Mouse (Mus musculus): Measurements from ENCODE around the gene Reg4.

DNA sequence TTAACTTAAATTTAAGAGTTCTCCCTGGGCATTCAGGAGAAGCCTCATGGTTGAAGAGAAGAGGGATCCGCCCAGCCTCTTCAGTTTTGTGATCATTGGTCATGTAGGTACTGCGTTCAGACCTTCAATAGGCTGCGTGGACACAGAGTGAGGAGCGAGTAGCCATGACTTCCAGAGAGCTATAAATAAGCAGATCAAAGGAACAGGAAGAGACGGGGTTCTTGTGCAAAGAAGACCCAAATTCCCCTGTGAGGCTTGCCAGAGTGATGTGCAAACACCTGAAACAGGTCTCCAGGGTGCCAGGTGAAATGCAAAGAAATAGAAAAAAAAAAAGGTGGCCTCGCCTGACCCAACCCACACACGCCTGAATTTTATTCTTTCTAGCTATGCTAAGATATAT, 8.0 kb downstream of the Reg4 start:
- no peak for TF ChIP-seq POLR2A (IDR thresholded peaks at IDR 0.05; ENCODE audit: control insufficient read depth, low read depth, low read length)
- TF ChIP-seq CTCF (IDR thresholded peaks at IDR 0.05; ENCODE audit: control insufficient read depth, insufficient read depth, insufficient replicate concordance, low read depth, low read length): no peak

Measured in testis, adult 2 months (tissue).